Mouse (Mus musculus): Measurements from ENCODE around the gene Epha4. TPM values are rescaled to one million over a fixed set of nuclear protein-coding genes. Genes with fewer than 3 reads are reported as not detected.

Gene Epha4
- polyA plus RNA-seq, 1 experiment from 2014 or later = 28.8 TPM

- Histone ChIP-seq H3K9me3 (replicated peaks; ENCODE audit: control insufficient read depth, low read length) (no peaks in the 10 kb centered on the region), H3K4me1 (ENCODE audit: control insufficient read depth, insufficient read depth, low read length) (no peaks in the 10 kb centered on the region), H3K36me3 (replicated peaks; ENCODE audit: control insufficient read depth, insufficient read depth, low read depth, low read length) (no peaks in the 10 kb centered on the region), H3K4me2 (ENCODE audit: low read depth, low read length) (no peak overlapping the region), H3K27ac (replicated peaks; ENCODE audit: low read depth, low read length) (no peak overlapping the region), H3K4me3 (ENCODE audit: low read depth, low read length) (no peak overlapping the region), H3K9ac (replicated peaks; ENCODE audit: low read length) (no peak overlapping the region), H3K27me3 (ENCODE audit: control insufficient read depth, insufficient read depth, low read length) (no peaks in the 10 kb centered on the region)
- DNase-seq (ENCODE audit: low spot score) = no peak
- ATAC-seq (replicated peaks; ENCODE audit: insufficient number of reproducible peaks, low FRiP score, low TSS enrichment, low read depth) = no peak
- 22% methylated on average over 4 of the region's 4 CpGs for WGBS
Measured at GRCm38 (mm10) chr1:77435045-77435444, 79.8 kb downstream of the Epha4 start.

DNA sequence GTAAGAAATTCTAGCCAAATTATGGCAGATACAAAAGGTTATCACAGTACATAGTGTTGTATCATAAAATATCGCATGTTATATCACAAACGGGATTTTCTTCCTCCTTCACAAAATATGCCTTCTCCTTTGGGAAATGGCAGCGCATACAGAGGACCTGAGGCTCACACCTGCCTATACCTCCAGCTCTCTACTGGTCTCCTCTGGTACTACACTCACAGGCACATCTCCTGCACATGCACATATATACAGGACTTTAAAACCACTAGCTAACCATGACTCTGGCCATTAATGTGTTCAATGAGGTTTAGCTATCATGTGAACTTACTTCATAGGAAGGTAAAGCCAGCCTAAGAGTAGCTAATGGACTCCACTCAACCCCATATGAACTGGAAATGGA lies 81.7 kb downstream of the Epha4 start:
- ATAC-seq (replicated peaks; ENCODE audit: insufficient number of reproducible peaks, low FRiP score, low TSS enrichment, low read depth) = no peak
- Histone ChIP-seq H3K4me2 (ENCODE audit: low read depth, low read length) (no peak overlapping the region), H3K4me1 (ENCODE audit: control insufficient read depth, insufficient read depth, low read length) (no peaks in the 10 kb centered on the region), H3K27me3 (ENCODE audit: control insufficient read depth, insufficient read depth, low read length) (no peaks in the 10 kb centered on the region), H3K9me3 (replicated peaks; ENCODE audit: control insufficient read depth, low read length) (no peaks in the 10 kb centered on the region), H3K4me3 (ENCODE audit: low read depth, low read length) (no peak overlapping the region), H3K27ac (replicated peaks; ENCODE audit: low read depth, low read length) (no peak overlapping the region), H3K9ac (replicated peaks; ENCODE audit: low read length) (no peak overlapping the region), H3K36me3 (replicated peaks; ENCODE audit: control insufficient read depth, insufficient read depth, low read depth, low read length) (no peaks in the 10 kb centered on the region)
- no peak for DNase-seq (ENCODE audit: low spot score)
- 92% methylated on average over 3 of the region's 3 CpGs for WGBS

- Histone ChIP-seq H3K9me3 (replicated peaks; ENCODE audit: control insufficient read depth, low read length) (no peaks in the 10 kb centered on the region), H3K4me1 (ENCODE audit: control insufficient read depth, insufficient read depth, low read length) (no peaks in the 10 kb centered on the region; the same call in 1 of the 2 replicates), H3K27ac (replicated peaks; ENCODE audit: low read depth, low read length) (no peak overlapping the region), H3K27me3 (ENCODE audit: control insufficient read depth, insufficient read depth, low read length) (no peaks in the 10 kb centered on the region), H3K4me3 (ENCODE audit: low read depth, low read length) (no peak overlapping the region), H3K9ac (replicated peaks; ENCODE audit: low read length) (no peak overlapping the region), H3K4me2 (ENCODE audit: low read depth, low read length) (no peak overlapping the region), H3K36me3 (replicated peaks; ENCODE audit: control insufficient read depth, insufficient read depth, low read depth, low read length) (no peaks in the 10 kb centered on the region)
- 90% methylated on average over 2 of the region's 2 CpGs for WGBS
- DNase-seq (ENCODE audit: low spot score) (no peak), ATAC-seq (replicated peaks; ENCODE audit: insufficient number of reproducible peaks, low FRiP score, low TSS enrichment, low read depth) (no peak)
Measured at GRCm38 (mm10) chr1:77432489-77432888, 82.4 kb downstream of the Epha4 start.

GRCm38 (mm10) chr1:77429174-77429573 lies 85.7 kb downstream of the Epha4 start:
- no peak overlapping the region for H3K4me2 ChIP-seq (ENCODE audit: low read depth, low read length)
- no peak overlapping the region for H3K27ac ChIP-seq (replicated peaks; ENCODE audit: low read depth, low read length)
- no peak overlapping the region for H3K4me3 ChIP-seq (ENCODE audit: low read depth, low read length)
- no peaks in the 10 kb centered on the region; the same call in 1 of the 2 replicates for H3K4me1 ChIP-seq (ENCODE audit: control insufficient read depth, insufficient read depth, low read length)
- no peaks in the 10 kb centered on the region for H3K9me3 ChIP-seq (replicated peaks; ENCODE audit: control insufficient read depth, low read length)
- WGBS = 69% methylated on average over 6 of the region's 6 CpGs
- H3K9ac ChIP-seq (replicated peaks; ENCODE audit: low read length) = no peak overlapping the region
- ATAC-seq (replicated peaks; ENCODE audit: insufficient number of reproducible peaks, low FRiP score, low TSS enrichment, low read depth) (no peak), DNase-seq (ENCODE audit: low spot score) (no peak)
- H3K36me3 ChIP-seq (replicated peaks; ENCODE audit: control insufficient read depth, insufficient read depth, low read depth, low read length) = no peaks in the 10 kb centered on the region
- no peaks in the 10 kb centered on the region for H3K27me3 ChIP-seq (ENCODE audit: control insufficient read depth, insufficient read depth, low read length)

DNA sequence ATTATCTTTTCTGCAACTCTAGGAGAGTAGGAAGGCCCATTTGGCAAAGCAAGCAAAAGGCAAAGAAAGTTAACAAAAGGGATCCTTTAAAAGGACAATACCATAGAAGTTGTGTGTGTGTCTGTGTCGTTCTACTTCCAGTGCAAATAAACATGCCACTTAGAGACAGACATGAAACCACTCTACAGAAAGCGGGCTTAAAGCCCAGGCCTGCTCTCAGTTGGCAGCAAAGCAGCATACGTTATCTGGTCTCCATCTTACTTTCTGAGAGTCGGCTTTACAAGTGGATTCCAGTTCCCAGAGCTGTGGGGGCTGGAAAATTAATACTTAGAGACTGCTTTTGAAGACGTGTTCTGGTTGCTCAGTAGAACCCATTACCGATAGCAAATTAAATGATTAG lies 87.9 kb downstream of the Epha4 start:
- no peak for DNase-seq (ENCODE audit: low spot score)
- Histone ChIP-seq H3K4me1 (ENCODE audit: control insufficient read depth, insufficient read depth, low read length) (no peaks in the 10 kb centered on the region; the same call in 1 of the 2 replicates), H3K27me3 (ENCODE audit: control insufficient read depth, insufficient read depth, low read length) (no peaks in the 10 kb centered on the region), H3K4me2 (ENCODE audit: low read depth, low read length) (no peak overlapping the region), H3K36me3 (replicated peaks; ENCODE audit: control insufficient read depth, insufficient read depth, low read depth, low read length) (no peaks in the 10 kb centered on the region), H3K9me3 (replicated peaks; ENCODE audit: control insufficient read depth, low read length) (no peaks in the 10 kb centered on the region), H3K27ac (replicated peaks; ENCODE audit: low read depth, low read length) (no peak overlapping the region), H3K9ac (replicated peaks; ENCODE audit: low read length) (no peak overlapping the region), H3K4me3 (ENCODE audit: low read depth, low read length) (no peak overlapping the region)
- WGBS = 77% methylated on average over 6 of the region's 6 CpGs
- ATAC-seq (replicated peaks; ENCODE audit: insufficient number of reproducible peaks, low FRiP score, low TSS enrichment, low read depth) = no peak

GRCm38 (mm10) chr1:77425171-77425570 lies 89.7 kb downstream of the Epha4 start:
- H3K27ac ChIP-seq (replicated peaks; ENCODE audit: low read depth, low read length) = no peak overlapping the region
- WGBS = 84% methylated on average over 3 of the region's 3 CpGs
- H3K9me3 ChIP-seq (replicated peaks; ENCODE audit: control insufficient read depth, low read length) = no peaks in the 10 kb centered on the region
- H3K4me3 ChIP-seq (ENCODE audit: low read depth, low read length) = no peak overlapping the region
- H3K4me1 ChIP-seq (ENCODE audit: control insufficient read depth, insufficient read depth, low read length) = no peaks in the 10 kb centered on the region; the same call in 1 of the 2 replicates
- no peaks in the 10 kb centered on the region for H3K36me3 ChIP-seq (replicated peaks; ENCODE audit: control insufficient read depth, insufficient read depth, low read depth, low read length)
- DNase-seq (ENCODE audit: low spot score) (no peak), ATAC-seq (replicated peaks; ENCODE audit: insufficient number of reproducible peaks, low FRiP score, low TSS enrichment, low read depth) (no peak)
- H3K4me2 ChIP-seq (ENCODE audit: low read depth, low read length) = no peak overlapping the region
- H3K9ac ChIP-seq (replicated peaks; ENCODE audit: low read length) = no peak overlapping the region
- H3K27me3 ChIP-seq (ENCODE audit: control insufficient read depth, insufficient read depth, low read length) = no peaks in the 10 kb centered on the region

GRCm38 (mm10) chr1:77421081-77421480 lies 93.8 kb downstream of the Epha4 start:
- no peaks in the 10 kb centered on the region for H3K4me1 ChIP-seq (ENCODE audit: control insufficient read depth, insufficient read depth, low read length)
- no peak for ATAC-seq (replicated peaks; ENCODE audit: insufficient number of reproducible peaks, low FRiP score, low TSS enrichment, low read depth)

DNA sequence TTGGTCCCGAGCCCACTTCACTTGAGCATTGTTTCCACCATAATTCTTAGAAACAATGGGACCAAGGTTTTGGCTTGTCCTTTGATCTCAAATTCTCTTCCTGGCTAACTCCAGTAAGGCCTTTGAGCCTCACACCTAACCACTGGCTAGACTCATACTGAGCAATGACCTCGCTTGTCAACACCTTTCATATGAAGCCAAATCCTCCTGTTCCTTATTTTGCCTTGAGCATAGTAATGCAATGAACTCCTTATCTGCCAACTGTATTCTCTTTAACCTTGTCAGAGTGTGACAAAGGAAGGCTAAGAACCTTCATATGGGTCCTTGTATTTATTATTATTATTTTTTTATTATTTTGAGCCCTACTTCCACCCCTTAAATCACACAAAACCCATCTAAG lies 94.5 kb downstream of the Epha4 start:
- Histone ChIP-seq H3K9ac (replicated peaks; ENCODE audit: low read length) (no peak overlapping the region), H3K4me1 (ENCODE audit: control insufficient read depth, insufficient read depth, low read length) (no peaks in the 10 kb centered on the region), H3K4me3 (ENCODE audit: low read depth, low read length) (no peak overlapping the region), H3K4me2 (ENCODE audit: low read depth, low read length) (no peak overlapping the region), H3K9me3 (replicated peaks; ENCODE audit: control insufficient read depth, low read length) (no peaks in the 10 kb centered on the region), H3K36me3 (replicated peaks; ENCODE audit: control insufficient read depth, insufficient read depth, low read depth, low read length) (no peaks in the 10 kb centered on the region), H3K27me3 (ENCODE audit: control insufficient read depth, insufficient read depth, low read length) (no peaks in the 10 kb centered on the region), H3K27ac (replicated peaks; ENCODE audit: low read depth, low read length) (no peak overlapping the region)
- WGBS = 67% methylated on average over 2 of the region's 2 CpGs
- DNase-seq (ENCODE audit: low spot score) (no peak), ATAC-seq (replicated peaks; ENCODE audit: insufficient number of reproducible peaks, low FRiP score, low TSS enrichment, low read depth) (no peak)

More at GRCm38 (mm10) chr1:77421081-77421480, 93.8 kb downstream of the Epha4 start:
- no peak for DNase-seq (ENCODE audit: low spot score)
- Histone ChIP-seq H3K4me3 (ENCODE audit: low read depth, low read length) (no peak overlapping the region), H3K9me3 (replicated peaks; ENCODE audit: control insufficient read depth, low read length) (no peaks in the 10 kb centered on the region), H3K27me3 (ENCODE audit: control insufficient read depth, insufficient read depth, low read length) (no peaks in the 10 kb centered on the region), H3K4me2 (ENCODE audit: low read depth, low read length) (no peak overlapping the region), H3K9ac (replicated peaks; ENCODE audit: low read length) (no peak overlapping the region), H3K27ac (replicated peaks; ENCODE audit: low read depth, low read length) (no peak overlapping the region), H3K36me3 (replicated peaks; ENCODE audit: control insufficient read depth, insufficient read depth, low read depth, low read length) (no peaks in the 10 kb centered on the region)
- 82% methylated on average over 3 of the region's 3 CpGs for WGBS

All from embryonic facial prominence, embryonic 11.5 days (tissue).